Mouse (Mus musculus) CH12.LX (cell line): ENCODE data around the gene Lgr4.

Experiments
- CHD1 ChIP-seq: IDR thresholded peaks from 2 replicates; pipeline ENCODE4 v1.6.1; 2012; ENCODE audit warnings: low read depth, low read length, improper control_type of control experiment, inconsistent platforms
- CHD2 ChIP-seq: IDR thresholded peaks from 2 replicates; pipeline ENCODE4 v1.6.1; 2011; ENCODE audit warnings: low read length, improper control_type of control experiment
- CTCF ChIP-seq, 2 experiments: IDR thresholded peaks in 1 of 2; conservative IDR thresholded peaks in 1 of 2; 2 replicates each; pipeline ENCODE4 v1.5.1; 2011 to 2012; ENCODE audit warnings: low read depth in 2 of 2, low read length in 2 of 2, improper control_type of control experiment in 1 of 2, inconsistent platforms in 1 of 2, mild to moderate bottlenecking in 1 of 2, moderate library complexity in 1 of 2
- E2F4 ChIP-seq: IDR thresholded peaks from 2 replicates; pipeline ENCODE4 v1.6.1; 2011; ENCODE audit warnings: low read depth, low read length, improper control_type of control experiment; ENCODE audit not compliant: insufficient replicate concordance
- EP300 ChIP-seq: IDR thresholded peaks from 2 replicates; pipeline ENCODE4 v1.6.1; 2011; ENCODE audit warnings: low read length, improper control_type of control experiment
- HCFC1 ChIP-seq: IDR thresholded peaks from 2 replicates; pipeline ENCODE4 v1.6.1; 2012; ENCODE audit warnings: low read depth, mild to moderate bottlenecking, inconsistent platforms, low read length, improper control_type of control experiment
- JUN ChIP-seq: IDR thresholded peaks from 2 replicates; pipeline ENCODE4 v1.6.1; 2011; ENCODE audit warnings: low read depth, mild to moderate bottlenecking, low read length, improper control_type of control experiment, moderate library complexity; ENCODE audit not compliant: insufficient read depth
- POLR2A ChIP-seq: IDR thresholded peaks from 2 replicates; pipeline ENCODE4 v1.6.1; 2011; ENCODE audit warnings: low read depth, mild to moderate bottlenecking, improper control_type of control experiment, low read length
- SIN3A ChIP-seq: IDR thresholded peaks from 2 replicates; pipeline ENCODE4 v1.6.1; 2012; ENCODE audit warnings: low read length, improper control_type of control experiment, inconsistent platforms
- SMC3 ChIP-seq: IDR thresholded peaks from 2 replicates; pipeline ENCODE4 v1.6.1; 2011; ENCODE audit warnings: low read depth, low read length, improper control_type of control experiment
- TBP ChIP-seq: conservative IDR thresholded peaks from 2 replicates; pipeline ENCODE4 v1.6.1; 2011; ENCODE audit warnings: low read depth, low read length, improper control_type of control experiment
- USF1 ChIP-seq: IDR thresholded peaks from 2 replicates; pipeline ENCODE4 v1.6.1; 2014; ENCODE audit warnings: low read depth, mild to moderate bottlenecking, inconsistent platforms, low read length, improper control_type of control experiment
- ZKSCAN1 ChIP-seq: IDR thresholded peaks from 2 replicates; pipeline ENCODE4 v1.6.1; 2012; ENCODE audit warnings: low read depth, inconsistent platforms, low read length, improper control_type of control experiment, borderline replicate concordance

DNA sequence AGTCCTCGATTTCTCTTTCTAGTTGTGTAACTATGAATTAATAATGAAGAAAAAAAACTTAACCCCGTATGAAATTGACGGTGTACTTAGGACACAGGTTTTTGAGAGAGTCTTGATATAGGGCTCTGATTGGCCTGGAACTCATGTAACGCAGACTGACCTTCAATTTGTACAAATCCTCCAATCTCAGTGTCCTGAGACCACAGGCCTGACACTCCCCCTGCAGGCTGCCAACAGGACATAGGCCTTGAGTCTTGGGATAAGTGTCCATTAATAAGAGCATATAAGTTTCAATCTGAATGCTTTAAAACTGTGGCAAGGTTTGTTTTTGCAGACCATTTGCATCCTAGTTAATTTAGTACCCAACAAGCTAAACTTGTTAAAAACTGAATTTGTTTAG, 13.3 kb downstream of the Lgr4 start:
- TF ChIP-seq POLR2A (no peak), CTCF (conservative IDR thresholded peaks at IDR 0.05 in 1 of 2, IDR thresholded peaks at IDR 0.05 in 1 of 2; ENCODE audit: low read depth in 2 of 2, low read length in 2 of 2) (peak in 1 of 2 experiments; percentile 21; a peak in 2 of 4 replicates), EP300 (no peak), ZKSCAN1 (no peak), CHD1 (no peak), E2F4 (no peak), TBP (no peak), SIN3A (no peak), SMC3 (no peak), JUN (no peak), USF1 (no peak), HCFC1 (no peak), CHD2 (no peak)
